Mouse (Mus musculus): ENCODE data around the gene Hist2h3b.

DNA sequence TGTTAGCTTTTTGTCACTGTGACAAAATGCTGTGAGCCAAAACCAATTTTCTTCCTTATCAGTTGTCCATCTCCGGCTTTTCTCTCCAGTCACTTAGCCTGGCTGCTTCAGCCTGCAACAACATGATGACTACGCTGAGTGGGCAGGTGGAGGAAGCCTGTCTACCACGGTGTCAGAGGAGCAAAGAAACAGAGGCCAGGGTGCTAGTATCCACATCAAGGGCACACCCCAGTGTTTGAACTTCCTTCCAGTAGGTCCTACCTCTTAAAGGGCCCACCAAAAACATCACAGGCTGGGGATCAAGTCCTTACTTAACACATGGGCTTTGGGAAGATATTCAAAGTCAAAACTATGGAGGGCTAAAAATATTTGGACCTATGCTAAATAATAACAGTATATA, 41.0 kb downstream of the Hist2h3b start:
- TF ChIP-seq CTCF (IDR thresholded peaks at IDR 0.05; ENCODE audit: borderline replicate concordance, control insufficient read depth, extremely low read depth, insufficient read depth, low read length, poor library complexity), result no peak
- TF ChIP-seq POLR2A (IDR thresholded peaks at IDR 0.05; ENCODE audit: control insufficient read depth, extremely low read depth, insufficient read depth, low read length, poor library complexity), result no peak

All from thymus, adult 2 months (tissue).